Mouse (Mus musculus) cortical plate, adult 2 months (tissue): ENCODE measurements at regions not wholly inside any gene's neighbourhood (a gene's known extent, or its start where the extent isn't known, plus 50 kb on each side); places are given as distances from the start of the nearest gene placed in this dataset.
A peak's percentile ranks its signal among the peaks of the same experiment; 100 is the strongest.

Source experiments
- H3K27ac ChIP-seq: fragments of 200-500 bp; 2 replicates; pipeline ENCODE4 v1.5.1; 2012; ENCODE audit warnings: low read length, control low read depth, inconsistent platforms; ENCODE audit not compliant: insufficient read depth
- H3K4me1 ChIP-seq: fragments of 200-500 bp; 2 replicates; pipeline ENCODE4 v1.6.1; 2011; ENCODE audit warnings: low read length; ENCODE audit not compliant: control insufficient read depth, insufficient read depth
- H3K4me3 ChIP-seq: fragments of 200-500 bp; 2 replicates; pipeline ENCODE4 v1.5.1; 2011; ENCODE audit warnings: mild to moderate bottlenecking, low read length, control low read depth; ENCODE audit not compliant: insufficient read depth
- CTCF ChIP-seq: fragments of 200-500 bp; IDR thresholded peaks from 2 replicates; pipeline ENCODE4 v1.5.1; 2011; ENCODE audit warnings: mild to moderate bottlenecking, control low read depth, low read length; ENCODE audit not compliant: insufficient read depth; ENCODE audit errors: extremely low read depth
- POLR2A ChIP-seq: fragments of 200-500 bp; IDR thresholded peaks from 2 replicates; pipeline ENCODE4 v1.6.1; 2011; ENCODE audit warnings: mild to moderate bottlenecking, low read length, control low read depth; ENCODE audit not compliant: insufficient read depth; ENCODE audit errors: extremely low read depth

DNA sequence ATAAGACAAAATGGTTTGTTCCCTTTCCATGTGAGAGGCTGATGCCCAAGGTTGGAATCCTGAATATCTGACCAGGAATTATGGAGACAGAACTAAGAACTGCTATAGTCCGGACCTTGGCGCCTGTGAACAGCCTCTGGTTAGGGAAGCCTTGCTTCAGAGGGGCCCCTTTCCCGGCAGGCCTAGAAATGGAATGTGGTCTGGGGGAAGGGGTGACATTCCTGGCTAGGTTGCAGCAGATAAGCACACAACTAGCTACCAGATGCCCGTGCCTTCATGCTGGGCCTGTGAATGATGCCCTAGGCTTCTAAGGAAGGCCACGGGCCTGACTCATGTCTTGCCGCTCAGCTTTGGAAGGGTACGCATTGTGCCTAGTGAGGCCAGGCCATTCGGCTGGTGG lies 89.4 kb downstream of the Snrpe start:
- no peak for TF ChIP-seq CTCF
- no peak for TF ChIP-seq POLR2A
- Histone ChIP-seq H3K4me3 (no peak overlapping the region), H3K27ac (no peak overlapping the region), H3K4me1 (no peaks in the 10 kb centered on the region)

GRCm38 (mm10) chr1:133517020-133517419 lies 92.8 kb upstream of the Sox13 start:
- Histone ChIP-seq H3K4me1 (no peaks in the 10 kb centered on the region), H3K27ac (no peak overlapping the region), H3K4me3 (no peak overlapping the region)
- no peak for TF ChIP-seq CTCF
- no peak for TF ChIP-seq POLR2A

GRCm38 (mm10) chr1:133504116-133504515 lies 79.9 kb upstream of the Sox13 start:
- TF ChIP-seq POLR2A (no peak), CTCF (no peak)
- Histone ChIP-seq H3K4me3 (no peak overlapping the region), H3K27ac (no peak overlapping the region), H3K4me1 (no peaks in the 10 kb centered on the region)

DNA sequence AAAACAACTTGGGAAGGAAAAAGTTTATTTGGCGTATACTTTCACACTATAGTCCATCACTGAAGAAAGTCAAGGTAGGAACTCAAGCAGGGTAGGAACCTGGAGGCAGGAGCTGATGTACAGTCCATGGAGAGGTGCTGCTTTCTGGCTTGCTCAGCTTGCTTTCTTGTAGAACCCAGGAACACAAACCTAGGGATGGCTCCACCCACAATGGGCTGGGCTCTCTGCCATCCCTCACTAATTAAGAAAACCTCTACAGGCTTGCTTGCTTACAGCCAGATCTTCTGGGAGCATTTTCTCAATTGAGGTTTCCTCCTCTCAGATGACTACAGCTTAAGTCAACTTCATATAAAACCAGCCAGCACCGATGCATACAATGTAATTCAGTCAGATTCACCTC lies 79.2 kb upstream of the Sox13 start:
- no peak overlapping the region for H3K4me3 ChIP-seq
- no peak overlapping the region for H3K27ac ChIP-seq
- no peaks in the 10 kb centered on the region for H3K4me1 ChIP-seq
- TF ChIP-seq CTCF (no peak), POLR2A (no peak)

GRCm38 (mm10) chr1:133501016-133501415 lies 76.8 kb upstream of the Sox13 start:
- no peak for TF ChIP-seq CTCF
- TF ChIP-seq POLR2A = no peak
- Histone ChIP-seq H3K4me3 (no peak overlapping the region), H3K4me1 (no peaks in the 10 kb centered on the region), H3K27ac (no peak overlapping the region)

DNA sequence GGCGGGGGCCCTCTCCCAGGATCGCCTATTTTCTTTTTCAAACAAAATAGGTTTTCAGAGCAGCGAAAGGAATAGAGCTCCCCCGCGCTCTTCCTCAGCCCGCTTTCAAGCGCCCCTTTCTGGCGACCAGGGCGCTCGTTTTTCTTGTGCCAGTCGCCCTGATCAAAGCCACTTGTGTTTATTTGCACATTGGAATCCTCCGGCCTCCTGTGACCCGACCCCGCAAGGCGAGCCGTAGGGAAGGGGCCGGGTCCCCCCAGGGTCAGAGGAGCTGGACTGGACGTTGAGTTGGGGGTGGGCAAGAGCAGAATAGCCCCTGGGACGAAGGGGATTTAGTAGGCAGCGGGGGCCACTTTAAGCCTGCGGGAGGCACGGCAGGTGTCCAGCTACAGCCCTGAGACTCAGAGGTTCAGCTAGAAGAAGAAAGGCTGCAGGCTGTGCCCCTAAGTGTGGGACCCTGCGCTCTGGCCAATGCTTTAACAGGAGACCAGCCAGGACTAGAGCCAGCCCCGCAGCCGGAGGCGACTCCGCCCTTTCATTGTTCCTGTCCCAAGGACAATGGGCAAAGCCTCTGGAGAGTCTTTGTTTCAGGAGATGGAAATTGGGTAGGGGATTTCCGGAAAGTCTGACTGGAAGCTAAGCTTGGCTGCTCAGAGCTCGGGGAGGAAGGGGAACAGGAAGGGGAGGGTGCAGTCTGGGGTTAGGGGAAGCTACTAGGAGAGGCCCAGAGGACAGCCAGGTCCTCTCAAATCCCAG lies 69.0 kb upstream of the Sox13 start:
- no peaks in the 10 kb centered on the region for H3K4me1 ChIP-seq
- peak overlapping the region; percentile 76; the same call in 1 of the 2 replicates for H3K27ac ChIP-seq
- H3K4me3 ChIP-seq = peak overlapping the region; percentile 25
- no peak for TF ChIP-seq POLR2A
- TF ChIP-seq CTCF = no peak

- Histone ChIP-seq H3K27ac (peak overlapping the region; percentile 72; the same call in 1 of the 2 replicates), H3K4me1 (no peaks in the 10 kb centered on the region), H3K4me3 (no peak overlapping the region; the same call in 1 of the 2 replicates)
- TF ChIP-seq CTCF (no peak), POLR2A (no peak)
These were observed 68.3 kb upstream of the Sox13 start for GRCm38 (mm10) chr1:133492291-133492985.

- no peak overlapping the region for H3K4me3 ChIP-seq
- no peaks in the 10 kb centered on the region for H3K4me1 ChIP-seq
- no peak overlapping the region for H3K27ac ChIP-seq
- TF ChIP-seq CTCF (no peak), POLR2A (no peak)
These were observed 67.7 kb upstream of the Sox13 start for GRCm38 (mm10) chr1:133491857-133492290.

- Histone ChIP-seq H3K4me3 (no peak overlapping the region), H3K4me1 (no peaks in the 10 kb centered on the region), H3K27ac (no peak overlapping the region)
- TF ChIP-seq POLR2A (no peak), CTCF (no peak)
These were observed 63.2 kb upstream of the Sox13 start for GRCm38 (mm10) chr1:133487171-133487901.

DNA sequence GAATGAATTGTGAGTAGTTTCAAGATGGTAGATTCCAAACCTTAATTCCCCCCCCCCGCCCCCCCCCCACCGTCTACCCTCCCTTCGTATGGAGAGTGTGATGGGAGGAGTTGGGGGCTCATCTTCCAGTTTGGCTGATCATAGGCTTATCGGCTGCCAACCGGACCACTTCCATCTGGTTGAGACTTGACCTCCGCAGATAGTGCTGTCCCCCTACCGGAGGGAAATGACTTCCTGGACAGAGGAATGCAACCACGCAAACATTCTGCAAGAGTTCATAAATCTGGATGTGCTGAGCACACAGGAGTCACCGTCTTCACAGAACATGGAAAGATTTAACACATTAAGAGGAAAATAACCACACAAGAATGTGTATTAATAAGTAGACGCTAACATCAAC lies 62.2 kb upstream of the Sox13 start:
- Histone ChIP-seq H3K27ac (no peak overlapping the region), H3K4me1 (no peaks in the 10 kb centered on the region), H3K4me3 (no peak overlapping the region)
- TF ChIP-seq POLR2A = no peak
- TF ChIP-seq CTCF = no peak
